Mouse (Mus musculus): ENCODE measurements around the gene Svip.

Svip gene

DNA sequence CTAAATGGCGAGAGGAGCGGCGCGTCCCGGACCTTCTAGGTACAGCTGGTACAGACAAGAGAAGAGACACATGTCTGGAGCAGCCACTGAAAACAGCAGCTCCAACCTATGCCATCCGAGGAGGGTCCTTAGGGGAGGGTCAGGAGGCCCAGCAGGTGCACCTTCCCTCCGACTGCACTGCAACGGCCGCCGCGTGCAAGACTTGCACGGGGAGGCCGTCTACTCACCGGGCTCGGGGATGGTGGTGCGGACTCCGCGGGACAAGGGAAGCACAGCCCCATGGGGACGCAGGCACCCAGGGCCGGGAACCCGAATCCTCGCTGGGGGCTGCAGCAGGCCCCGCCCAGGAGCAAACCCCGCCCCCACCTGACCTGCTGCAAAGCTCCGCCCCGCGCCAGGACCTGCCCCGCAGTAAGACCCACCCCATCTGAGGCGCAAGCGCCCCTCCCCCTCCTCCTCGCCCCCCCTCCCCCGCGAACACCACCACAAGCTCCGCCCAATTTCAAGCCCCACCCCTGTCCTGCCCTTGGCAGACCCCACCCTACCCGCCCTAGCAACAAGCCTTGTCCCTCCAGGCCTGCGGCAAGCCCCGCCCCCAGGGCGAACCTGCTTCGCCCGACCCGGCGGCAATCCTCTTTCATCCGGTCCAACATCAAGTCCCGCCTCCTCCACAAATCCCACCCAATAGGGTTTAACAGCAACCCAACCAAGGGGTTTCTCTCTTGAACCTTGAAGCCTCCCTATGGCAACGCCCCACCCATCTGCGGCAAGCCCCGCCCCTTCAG lies at the start of gene Svip:
Gene Svip, minus strand, starts transcription at position 508 of the 785 bp plus-strand sequence.
- CTCF ChIA-PET: interaction anchor here (0.6 to 2.0 kb wide), 11 partner anchors 15 to 1953 kb away, joined by 3 to 13 read pairs (median 6); no protein-coding TSS in a partner anchor
- POLR2A ChIA-PET: interaction anchor here (0.6 to 2.5 kb wide), 23 partner anchors 10 to 918 kb away, joined by 3 to 31 read pairs (median 4); partner anchors contain the start of genes Gas2 (in 4 of the 4) and Fancf (in 3 of the 4)

DNA sequence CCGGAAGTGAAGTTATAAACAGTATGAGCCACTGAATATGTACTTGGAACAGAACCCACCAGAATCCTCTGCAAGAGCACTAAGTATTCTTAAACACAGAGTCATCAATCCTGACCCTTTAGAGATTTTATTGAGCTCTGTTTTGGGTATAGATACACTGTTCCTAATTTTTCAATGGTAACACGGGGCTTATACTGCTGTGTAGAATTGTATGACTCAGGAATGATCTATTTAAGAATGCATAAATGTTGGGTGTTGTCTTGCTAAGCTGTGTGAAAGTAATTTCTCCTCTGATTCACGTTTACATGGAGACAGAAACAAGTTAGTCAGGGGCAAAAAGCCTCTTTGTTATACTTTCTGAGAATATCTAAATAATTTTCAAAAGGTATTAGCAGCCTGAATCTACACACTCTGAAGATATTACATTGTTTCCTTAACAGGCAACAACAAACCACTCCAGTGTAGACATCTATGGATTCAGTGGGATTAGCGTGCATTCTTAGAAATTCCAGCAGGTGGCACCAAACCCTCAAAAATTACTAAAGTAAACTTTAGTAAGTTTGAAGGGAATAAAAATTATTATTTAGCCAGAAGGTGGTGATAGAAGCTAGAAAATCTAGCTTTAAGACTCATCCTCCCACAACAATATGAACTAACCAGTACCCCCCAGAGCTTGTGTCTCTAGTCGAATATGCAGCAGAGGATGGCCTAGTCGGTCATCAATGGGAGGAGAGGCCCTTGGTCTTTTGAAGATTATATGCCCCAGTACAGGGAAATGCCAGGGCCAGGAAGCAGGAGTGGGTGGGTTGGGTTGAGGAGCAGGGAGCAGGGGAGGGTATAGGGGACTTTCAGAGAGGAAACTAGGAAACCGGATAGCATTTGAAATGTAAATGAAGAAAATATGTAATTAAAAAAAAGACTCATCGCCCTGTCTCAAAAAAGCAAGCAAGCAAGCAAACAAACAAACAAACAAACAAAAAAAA lies 32.1 kb upstream of the Svip start:
- ChIA-PET CTCF (interaction anchor here in 3 of 4 experiments (0.6 to 0.7 kb wide), 6 partner anchors 32 to 546 kb away, joined by 3 to 7 read pairs (median 4); partner anchors contain the start of gene Svip (in 1 of the 3)), POLR2A (no interaction called here)

DNA sequence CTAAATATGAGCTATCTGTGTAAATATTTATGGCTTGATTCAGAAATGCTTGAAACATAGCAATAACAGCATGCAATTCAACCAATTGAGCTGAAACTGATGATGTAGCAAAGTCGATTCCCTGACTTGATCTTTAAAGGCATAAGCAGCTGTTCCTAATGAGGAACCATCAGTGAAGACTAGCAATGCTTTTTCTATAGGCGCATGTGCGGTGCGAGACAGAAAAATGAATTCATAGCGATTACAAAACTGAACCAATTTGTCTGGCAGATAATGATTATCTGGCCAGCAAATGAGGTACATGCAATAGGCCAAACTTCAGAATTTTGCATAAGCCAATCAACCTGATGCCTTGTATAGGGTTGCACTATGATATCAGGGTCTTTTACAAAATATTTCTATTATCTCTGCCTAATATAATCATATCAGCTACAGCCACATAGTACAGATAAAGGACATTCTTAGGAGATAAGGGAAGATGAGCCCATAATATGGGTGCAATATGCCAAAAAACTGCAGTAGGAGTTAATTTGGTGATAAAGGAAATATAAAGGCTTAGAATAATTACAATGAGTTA lies 18.3 kb upstream of the Svip start:
- POLR2A ChIA-PET: no interaction called here
- CTCF ChIA-PET: no interaction called here

DNA sequence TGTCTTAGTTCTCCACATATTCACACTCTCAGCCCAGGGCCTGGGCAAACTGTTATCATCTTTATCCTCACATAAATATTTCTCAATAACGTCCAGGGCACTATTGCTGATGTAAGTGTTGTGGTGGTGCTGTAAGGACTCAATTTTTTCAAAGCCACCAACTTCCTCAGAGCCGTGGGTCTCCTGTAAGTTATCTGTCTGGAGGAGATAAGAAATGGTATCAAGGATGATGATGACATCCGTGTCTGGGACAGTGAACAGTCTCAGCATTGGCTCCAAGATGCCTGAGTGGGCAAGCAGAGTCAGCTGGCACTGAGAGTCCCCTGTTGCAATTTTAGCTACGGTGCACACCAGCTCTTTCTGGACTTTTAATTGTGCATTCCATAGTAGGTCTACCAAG lies 16.2 kb upstream of the Svip start:
- ChIA-PET POLR2A (no interaction called here), CTCF (no interaction called here)

DNA sequence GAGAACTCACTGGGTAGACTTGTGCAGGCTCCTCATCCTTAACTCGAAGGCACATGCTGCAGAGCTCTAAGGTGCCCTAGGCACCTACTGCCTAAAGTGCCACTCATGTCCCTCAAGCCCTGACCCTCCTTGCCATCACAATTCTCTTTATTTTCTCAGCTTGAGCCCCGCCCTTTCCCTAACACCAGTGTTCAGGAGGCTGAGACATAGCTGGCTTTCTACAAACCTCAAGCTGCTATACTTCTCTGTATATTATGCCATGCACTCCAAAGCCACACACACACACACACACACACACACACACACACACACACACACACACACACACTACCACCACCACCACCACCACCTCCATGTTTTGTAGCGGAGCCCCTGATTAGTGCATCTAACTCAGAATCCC lies 9.8 kb upstream of the Svip start, which contains the start of gene 1700015G11Rik:
Gene 1700015G11Rik, minus strand, starts transcription at position 101 of the 400 bp plus-strand sequence.
- ChIA-PET CTCF (interaction anchor here in 1 of 4 experiments (0.8 kb wide), 1 partner anchor 8 kb away, joined by 6 read pairs; no protein-coding TSS in a partner anchor), POLR2A (no interaction called here)

DNA sequence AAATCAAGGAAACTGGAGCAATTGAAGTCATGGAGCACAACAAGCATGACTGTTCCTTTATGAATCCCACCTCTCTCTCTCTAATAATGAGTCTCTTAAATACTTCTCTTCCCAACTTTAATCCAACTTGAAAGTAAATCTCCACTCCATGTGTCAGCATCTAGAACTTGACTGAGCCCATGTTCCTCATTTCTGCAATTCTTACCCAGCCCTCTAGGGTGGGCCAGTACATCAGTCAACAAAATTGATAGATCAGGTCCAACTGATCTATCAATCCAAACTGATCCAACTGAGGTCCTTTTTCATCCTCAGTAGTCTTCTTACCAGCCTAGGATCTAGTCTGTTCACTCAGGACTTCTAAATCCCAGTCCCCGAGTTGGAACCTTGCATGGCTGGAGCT lies 9.4 kb upstream of the Svip start:
- CTCF ChIA-PET: no interaction called here
- POLR2A ChIA-PET: no interaction called here

DNA sequence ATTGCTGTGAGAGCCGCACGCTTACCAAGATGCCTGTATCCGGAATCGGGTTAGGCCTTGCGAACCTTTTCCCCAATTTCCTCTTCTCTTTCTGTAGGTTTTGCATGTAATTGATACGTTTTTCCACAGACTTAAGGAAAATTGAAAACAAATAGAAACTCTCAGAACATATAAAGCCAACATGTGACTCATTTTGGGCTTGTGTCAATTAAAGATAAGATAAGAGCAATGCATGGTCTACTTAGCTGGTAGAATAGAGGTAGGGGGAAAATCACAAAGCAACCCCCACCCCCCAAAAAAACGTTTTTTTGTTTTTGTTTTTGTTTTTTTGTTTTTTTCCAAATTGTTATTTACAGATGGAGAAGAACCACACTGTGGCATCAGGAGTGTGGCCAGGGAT lies 7.6 kb upstream of the Svip start:
- ChIA-PET POLR2A (no interaction called here), CTCF (no interaction called here)

DNA sequence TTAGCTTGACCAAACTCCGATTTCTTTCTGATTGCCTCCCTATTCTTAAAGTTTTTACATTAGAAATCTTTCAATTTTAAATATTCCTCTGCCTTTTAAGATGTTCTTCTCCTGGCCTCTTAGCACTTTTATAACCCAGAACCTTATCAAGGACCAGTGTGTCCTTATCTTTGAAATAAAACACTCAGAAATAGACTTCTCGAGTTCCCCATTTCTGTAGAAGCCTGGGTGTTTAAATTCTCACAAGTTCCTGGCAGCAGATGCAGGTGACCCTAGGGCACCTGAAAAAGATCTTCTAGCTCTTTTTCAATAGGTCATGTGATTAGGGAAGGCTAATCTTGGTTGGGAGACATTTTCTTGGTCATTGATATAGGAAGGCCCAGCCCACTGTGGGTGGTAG lies 1.3 kb upstream of the Svip start:
- POLR2A ChIA-PET: interaction anchor here in 1 of 4 experiments (2.5 kb wide), 1 partner anchor 145 kb away, joined by 31 read pairs; the partner anchor contains the start of genes Fancf and Gas2
- CTCF ChIA-PET: interaction anchor here in 2 of 4 experiments (0.6 to 2.0 kb wide), 2 partner anchors 9 to 35 kb away, joined by 6 read pairs; no protein-coding TSS in a partner anchor

DNA sequence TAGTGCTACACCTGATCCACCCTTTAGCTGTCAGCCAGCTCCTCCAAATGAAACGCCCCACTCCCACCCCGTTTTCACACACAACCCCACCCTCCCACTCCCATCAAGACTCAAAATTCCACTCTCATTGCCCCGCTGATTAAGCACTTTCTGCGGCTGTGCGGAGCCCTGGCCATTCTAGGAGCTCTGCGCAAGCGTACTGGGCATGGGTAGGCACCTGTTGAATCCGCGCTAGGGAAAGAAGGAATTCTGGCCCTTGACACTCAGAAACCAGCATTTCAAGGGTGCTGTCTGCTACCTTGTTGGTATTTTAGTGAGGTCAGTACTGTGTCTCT lies 445 bp upstream of the Svip start:
- ChIA-PET CTCF (interaction anchor here (0.6 to 2.0 kb wide), 11 partner anchors 15 to 1953 kb away, joined by 3 to 13 read pairs (median 6); no protein-coding TSS in a partner anchor), POLR2A (interaction anchor here (0.6 to 2.5 kb wide), 22 partner anchors 10 to 919 kb away, joined by 3 to 31 read pairs (median 4); partner anchors contain the start of genes Gas2 (in 4 of the 4) and Fancf (in 3 of the 4))

DNA sequence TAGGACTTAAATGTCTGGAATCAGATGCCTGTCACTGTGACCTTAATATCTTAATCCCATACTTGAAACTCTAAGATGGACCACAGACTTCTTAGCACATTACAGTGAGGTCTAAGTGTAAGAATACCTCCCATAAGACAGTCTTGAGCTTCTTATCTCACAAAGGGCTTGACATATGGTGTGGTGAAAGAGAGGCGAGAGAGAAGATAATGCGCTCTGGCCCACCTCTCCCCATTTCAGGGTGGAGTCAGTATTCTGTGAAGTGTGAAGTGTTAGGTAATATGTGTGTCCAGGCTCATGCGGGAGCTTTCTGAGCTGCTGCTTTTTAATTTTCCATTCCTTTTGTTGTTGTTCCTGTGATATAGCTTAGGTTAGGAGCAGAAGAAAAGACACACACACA lies 14.8 kb downstream of the Svip start:
- ChIA-PET CTCF (interaction anchor here in 2 of 4 experiments (0.5 to 1.2 kb wide), 2 partner anchors 15 to 19 kb away, joined by 3 to 6 read pairs; no protein-coding TSS in a partner anchor), POLR2A (interaction anchor here in 3 of 4 experiments (0.6 to 2.0 kb wide), 3 partner anchors 10 to 125 kb away, joined by 4 to 12 read pairs (median 5); partner anchors contain the start of gene Svip (in 1 of the 3))

DNA sequence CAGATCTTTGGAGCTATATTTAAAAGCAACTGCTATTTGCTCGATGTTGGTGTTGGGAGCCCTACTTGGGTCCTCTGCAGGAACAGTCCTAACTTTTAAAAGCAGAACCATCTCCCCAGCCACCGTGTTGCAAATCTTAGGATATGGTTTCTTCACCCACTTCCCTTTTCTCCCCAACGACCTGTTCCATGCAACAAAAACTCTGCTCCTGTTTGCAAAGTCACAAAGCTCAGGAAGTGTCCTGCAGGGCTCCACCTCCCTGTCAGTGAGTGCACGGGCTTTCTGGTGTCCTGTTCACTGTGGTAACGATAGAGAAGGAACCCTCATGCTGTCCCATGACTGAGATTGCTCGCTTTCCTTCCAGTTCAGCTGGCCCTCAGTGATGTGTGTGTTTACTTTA lies 18.9 kb downstream of the Svip start:
- CTCF ChIA-PET: interaction anchor here in 1 of 4 experiments (1.1 kb wide), 1 partner anchor 14 kb away, joined by 3 read pairs; no protein-coding TSS in a partner anchor
- POLR2A ChIA-PET: no interaction called here

DNA sequence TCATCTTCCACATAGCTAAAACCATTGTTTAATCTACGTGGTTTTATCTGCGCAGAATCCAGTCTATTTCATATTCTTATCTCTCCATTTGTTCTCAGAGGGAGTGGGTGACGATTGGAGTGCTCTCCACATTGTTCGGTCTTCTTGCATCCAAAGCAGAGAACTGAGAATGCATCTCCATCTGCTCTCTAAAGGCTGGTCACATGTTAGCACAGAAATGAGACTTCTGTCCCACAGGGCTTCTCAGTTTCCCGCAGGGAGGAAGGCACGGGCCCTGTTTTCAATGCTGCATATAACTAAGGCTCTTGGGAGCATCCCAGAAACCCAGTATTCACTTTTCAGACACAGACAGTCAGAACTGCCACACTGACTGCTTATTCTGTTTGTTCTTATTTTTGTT lies 20.1 kb downstream of the Svip start:
- CTCF ChIA-PET: no interaction called here
- POLR2A ChIA-PET: no interaction called here

DNA sequence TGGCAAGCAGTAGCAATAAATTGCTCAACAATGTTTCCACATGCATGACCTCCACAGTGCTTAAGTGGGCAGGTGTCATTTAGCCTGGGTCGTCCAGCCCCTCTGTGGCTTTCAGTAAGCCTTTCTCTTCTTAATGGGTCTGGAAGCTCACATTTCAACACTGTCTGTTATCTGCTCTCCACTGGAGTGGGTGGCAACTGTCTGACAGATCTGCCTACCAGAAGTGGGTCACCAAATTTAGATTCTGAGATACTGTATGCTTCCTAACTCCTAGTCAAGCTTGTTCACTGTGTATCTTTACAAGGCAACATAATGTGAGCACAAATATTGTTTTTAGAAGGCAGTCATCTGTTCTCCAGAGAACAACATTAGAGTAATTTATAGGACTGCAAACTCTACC lies 23.5 kb downstream of the Svip start:
- ChIA-PET POLR2A (no interaction called here), CTCF (interaction anchor here in 3 of 4 experiments (1.4 to 2.4 kb wide), 3 partner anchors 10 kb away, joined by 4 to 9 read pairs (median 7); no protein-coding TSS in a partner anchor)

DNA sequence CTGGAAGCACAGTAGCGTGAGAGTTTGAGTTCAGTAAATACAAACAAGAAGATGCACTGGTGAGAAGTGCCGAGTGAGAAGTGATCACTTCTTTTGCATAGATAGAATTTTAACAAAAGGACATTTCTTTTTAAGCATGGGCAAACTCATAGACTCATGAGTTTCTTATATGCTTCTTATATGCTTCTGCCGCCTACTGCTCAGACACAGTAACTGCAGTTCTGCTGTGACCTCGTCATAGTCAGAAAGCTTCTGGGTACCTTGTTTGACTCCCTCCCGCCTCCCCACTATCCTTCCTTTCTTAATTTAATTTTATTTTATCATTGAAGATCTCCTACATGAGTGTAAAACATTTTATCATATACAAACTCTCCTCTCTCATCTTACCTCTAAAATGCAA lies 26.5 kb downstream of the Svip start:
- POLR2A ChIA-PET: no interaction called here

DNA sequence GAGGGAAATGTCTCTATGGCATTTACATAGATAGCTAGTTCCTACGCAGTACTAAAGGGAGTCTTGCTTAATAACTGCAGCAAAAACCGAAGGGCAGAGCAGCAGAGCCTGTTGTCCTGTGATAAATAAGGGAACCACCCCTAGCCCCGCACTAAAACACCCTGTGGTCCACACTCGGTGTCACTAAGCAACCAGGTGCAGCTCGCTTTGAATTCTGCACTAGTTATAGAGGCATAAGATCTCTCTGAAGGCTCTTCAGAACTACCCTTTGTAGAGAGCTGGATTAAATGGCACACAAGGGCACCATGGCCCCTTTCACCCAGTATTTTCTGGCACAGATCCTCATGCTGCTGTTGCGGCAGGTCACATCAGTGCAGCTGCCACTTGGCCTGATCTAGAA lies 30.6 kb downstream of the Svip start:
- CTCF ChIA-PET: interaction anchor here in 1 of 4 experiments (0.6 kb wide), 2 partner anchors 55 to 63 kb away, joined by 3 to 11 read pairs; no protein-coding TSS in a partner anchor

More for the DNA sequence above, 26.5 kb downstream of the Svip start:
- CTCF ChIA-PET: interaction anchor here in 2 of 4 experiments (0.6 to 1.3 kb wide), 3 partner anchors 17 to 361 kb away, joined by 3 to 5 read pairs (median 4); no protein-coding TSS in a partner anchor

DNA sequence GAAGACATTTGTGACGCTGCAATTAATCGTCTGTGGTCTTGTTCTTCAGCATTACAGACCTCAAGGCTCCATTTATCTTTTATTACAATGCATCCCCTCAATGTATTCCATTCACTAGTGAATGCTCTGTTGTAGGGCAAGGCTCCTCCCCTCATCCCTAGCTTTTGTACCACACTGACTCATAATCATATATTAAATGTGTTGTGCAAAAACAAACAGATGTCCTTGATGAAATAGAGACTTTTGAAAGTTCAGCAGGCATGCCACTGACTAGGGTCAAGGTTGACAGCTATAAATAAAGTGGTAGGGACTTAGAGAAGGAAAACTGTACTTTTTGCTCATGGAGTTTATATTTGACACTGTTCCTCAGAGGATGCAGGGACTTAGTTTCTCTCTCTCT lies 32.3 kb downstream of the Svip start:
- POLR2A ChIA-PET: interaction anchor here in 2 of 4 experiments (0.5 to 1.7 kb wide), 3 partner anchors 11 to 355 kb away, joined by 3 to 4 read pairs (median 4); partner anchors contain the start of gene Svip (in 1 of the 2)
- CTCF ChIA-PET: interaction anchor here in 2 of 4 experiments (1.4 to 1.8 kb wide), 5 partner anchors 11 to 352 kb away, joined by 6 to 9 read pairs (median 8); partner anchors contain the start of genes Slc17a6 (in 1 of the 2) and Svip (in 1 of the 2)

More for the DNA sequence above, 30.6 kb downstream of the Svip start:
- POLR2A ChIA-PET: interaction anchor here in 1 of 4 experiments (0.6 to 1.4 kb wide), 2 partner anchors 107 to 113 kb away, joined by 5 read pairs; partner anchors contain the start of gene Fancf

DNA sequence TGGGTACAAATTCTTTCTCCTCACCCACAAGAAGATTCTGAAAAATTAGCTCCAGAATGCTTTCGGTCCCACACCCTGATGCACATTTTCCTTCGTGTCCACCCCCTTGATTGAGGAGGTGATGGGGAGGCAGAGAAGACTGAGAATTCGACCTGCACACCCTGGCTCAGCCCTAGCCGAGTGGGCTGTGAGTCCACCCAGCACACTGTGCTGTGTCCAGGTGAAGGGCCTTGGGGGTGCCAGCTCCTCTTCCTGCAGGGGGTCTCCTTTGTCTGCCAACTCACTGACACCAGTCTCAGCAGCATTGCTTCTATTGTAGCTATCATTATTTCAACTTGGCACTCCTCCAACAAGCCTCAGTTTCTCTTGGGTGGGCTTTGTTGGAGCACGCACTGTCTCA lies 32.7 kb downstream of the Svip start:
- CTCF ChIA-PET: interaction anchor here (0.5 to 1.8 kb wide), 53 partner anchors 9 to 1822 kb away, joined by 3 to 20 read pairs (median 4); partner anchors contain the start of genes Slc17a6 (in 4 of the 4), Svip (in 3 of the 4), Fancf (in 2 of the 4) and Gas2 (in 2 of the 4)
- POLR2A ChIA-PET: interaction anchor here in 2 of 4 experiments (0.5 to 1.7 kb wide), 8 partner anchors 10 to 355 kb away, joined by 3 to 16 read pairs (median 4); partner anchors contain the start of genes Fancf (in 2 of the 2), Gas2 (in 2 of the 2), Slc17a6 (in 1 of the 2) and Svip (in 1 of the 2)
